Comparison of ENCODE assay signal across 9 mouse cellular contexts in the genomic region with DNA sequence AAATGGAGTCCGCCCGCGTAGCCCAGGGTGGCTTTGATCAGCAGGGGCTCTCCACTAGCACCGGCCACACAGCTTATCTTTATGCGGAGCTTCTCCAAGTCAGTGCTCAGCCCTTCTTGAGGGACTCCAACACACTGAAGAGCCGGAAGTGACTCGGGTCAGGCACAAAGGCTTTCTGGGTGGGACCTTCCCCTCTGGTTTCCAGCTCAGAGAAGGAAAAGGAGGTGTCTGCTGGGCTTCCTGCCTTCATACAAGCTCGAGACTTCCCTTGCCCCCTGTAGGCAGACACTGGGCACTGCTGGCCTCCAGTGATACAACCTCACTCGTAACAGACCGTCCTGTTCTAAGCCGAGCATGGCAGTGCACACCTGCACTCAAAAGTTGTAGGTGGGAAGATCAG. TPM values are rescaled to one million over a fixed set of nuclear protein-coding genes. Genes with fewer than 3 reads are reported as not detected.
DNase-seq lines count a peak whose midpoint lies in the region; ATAC-seq and TF ChIP-seq lines count a peak whose summit lies in the region.
"Had no signal": no experiment of that assay in that cellular context is flagged by ENCODE, and none has a peak within 500 bp of the region (broad histone marks: within the 10 kb centered on the region; RNA-seq: fewer than 3 reads in every experiment).

No protein-coding gene starts in this region.

- H3K27me3 ChIP-seq in intestine, postnatal 0 days (replicated peaks; ENCODE audit: control insufficient read depth, insufficient read depth, low read length) = no peaks in the 10 kb centered on the region
- H3K27me3 ChIP-seq in intestine, embryonic 16.5 days (replicated peaks; ENCODE audit: control insufficient read depth, insufficient read depth, low read length) = no peaks in the 10 kb centered on the region
- no peaks in the 10 kb centered on the region for H3K27me3 ChIP-seq in lung, embryonic 15.5 days
- H3K27me3 ChIP-seq in midbrain, embryonic 11.5 days (ENCODE audit: control insufficient read depth, insufficient read depth, low read length) = no peaks in the 10 kb centered on the region

- peaks cover 9% of the 10 kb centered on the region; the same call in 1 of the 2 replicates for H3K4me1 ChIP-seq in intestine, postnatal 0 days (replicated peaks; ENCODE audit: control insufficient read depth, insufficient read depth, low read length)
- peaks cover 55% of the 10 kb centered on the region for H3K4me1 ChIP-seq in intestine, embryonic 16.5 days (ENCODE audit: control insufficient read depth, insufficient read depth, low read length)
- peaks cover 86% of the 10 kb centered on the region for H3K4me1 ChIP-seq in lung, embryonic 15.5 days
- H3K4me1 ChIP-seq in midbrain, embryonic 11.5 days (ENCODE audit: control insufficient read depth, insufficient read depth, low read length) = peaks cover 15% of the 10 kb centered on the region

- H3K9ac ChIP-seq in intestine, postnatal 0 days (ENCODE audit: low read depth, low read length) = no peak overlapping the region
- H3K9ac ChIP-seq in intestine, embryonic 16.5 days (ENCODE audit: low read depth, low read length) = no peak overlapping the region
- no peak overlapping the region for H3K9ac ChIP-seq in lung, embryonic 15.5 days
- no peak overlapping the region for H3K9ac ChIP-seq in midbrain, embryonic 11.5 days (ENCODE audit: low read length)

- no peaks in the 10 kb centered on the region; the same call in 1 of the 2 replicates for H3K36me3 ChIP-seq in intestine, postnatal 0 days (ENCODE audit: control insufficient read depth, insufficient read depth)
- no peaks in the 10 kb centered on the region for H3K36me3 ChIP-seq in intestine, embryonic 16.5 days (ENCODE audit: control insufficient read depth, insufficient read depth, low read length)
- no peaks in the 10 kb centered on the region for H3K36me3 ChIP-seq in lung, embryonic 15.5 days
- H3K36me3 ChIP-seq in midbrain, embryonic 11.5 days (ENCODE audit: control insufficient read depth, insufficient read depth, low read length) = no peaks in the 10 kb centered on the region

- WGBS in intestine, postnatal 0 days = 79% methylated on average over 11 of the region's 11 CpGs
- 80% methylated on average over 11 of the region's 11 CpGs for WGBS in intestine, embryonic 16.5 days
- 60% methylated on average over 11 of the region's 11 CpGs for WGBS in lung, embryonic 15.5 days
- WGBS in midbrain, embryonic 11.5 days = 86% methylated on average over 11 of the region's 11 CpGs

- ATAC-seq in intestine, postnatal 0 days = no peak
- no peak for ATAC-seq in intestine, embryonic 16.5 days
- ATAC-seq in inflammation-experienced regulatory T-cells, adult 6 months = peak; percentile 92
- ATAC-seq in lung, embryonic 15.5 days (ENCODE audit: borderline replicate concordance, extremely low read depth, low FRiP score, low TSS enrichment) = no peak
- ATAC-seq in midbrain, embryonic 11.5 days (ENCODE audit: low FRiP score) = no peak

- no peak for TF ChIP-seq POLR2A in brain, embryonic 14.5 days (IDR thresholded peaks at IDR 0.05; ENCODE audit: borderline replicate concordance, extremely low read depth, insufficient read depth, insufficient read length, poor library complexity, severe bottlenecking)

- no peak overlapping the region for H3K4me3 ChIP-seq in intestine, postnatal 0 days (ENCODE audit: low read depth, low read length)
- H3K4me3 ChIP-seq in intestine, embryonic 16.5 days (ENCODE audit: low read length) = no peak overlapping the region
- H3K4me3 ChIP-seq in lung, embryonic 15.5 days = peak overlapping the region; percentile 14
- H3K4me3 ChIP-seq in midbrain, embryonic 11.5 days (ENCODE audit: low read depth, low read length) = no peak overlapping the region
- H3K4me3 ChIP-seq: myocyte had no signal

- no peak overlapping the region for H3K27ac ChIP-seq in intestine, postnatal 0 days (ENCODE audit: low read depth, low read length)
- no peak overlapping the region for H3K27ac ChIP-seq in intestine, embryonic 16.5 days (ENCODE audit: low read length)
- H3K27ac ChIP-seq in lung, embryonic 15.5 days = peak overlapping the region; percentile 17
- H3K27ac ChIP-seq in midbrain, embryonic 11.5 days (ENCODE audit: low read depth, low read length) = no peak overlapping the region

- 0 out of 2 replicates have a peak overlapping the region, but pooled peaks have one; percentile 22 for H3K4me2 ChIP-seq in intestine, postnatal 0 days (replicated peaks; ENCODE audit: low read depth)
- no peak overlapping the region for H3K4me2 ChIP-seq in intestine, embryonic 16.5 days (ENCODE audit: low read depth, low read length)
- peak overlapping the region; percentile 39 for H3K4me2 ChIP-seq in lung, embryonic 15.5 days
- H3K4me2 ChIP-seq in midbrain, embryonic 11.5 days = no peak overlapping the region

- no peaks in the 10 kb centered on the region for H3K9me3 ChIP-seq in intestine, postnatal 0 days (ENCODE audit: control insufficient read depth)
- H3K9me3 ChIP-seq in intestine, embryonic 16.5 days (ENCODE audit: control insufficient read depth, low read length) = no peaks in the 10 kb centered on the region
- H3K9me3 ChIP-seq in lung, embryonic 15.5 days = no peaks in the 10 kb centered on the region
- H3K9me3 ChIP-seq in midbrain, embryonic 11.5 days (ENCODE audit: control insufficient read depth, low read length) = no peaks in the 10 kb centered on the region

- peak; percentile 74 for TF ChIP-seq CTCF in intestine, postnatal 0 days (IDR thresholded peaks at IDR 0.05; ENCODE audit: low read depth)
- TF ChIP-seq CTCF in brain, embryonic 14.5 days (IDR thresholded peaks at IDR 0.05; ENCODE audit: borderline replicate concordance, extremely low read depth, insufficient read depth, insufficient read length) = peak; percentile 27; the same call in 1 of the 2 replicates

- DNase-seq in brain, embryonic 14.5 days (ENCODE audit: low read depth) = no peak
- DNase-seq in right cerebral cortex, postnatal 14 days = no peak
- no peak for DNase-seq in midbrain, embryonic 11.5 days (ENCODE audit: low spot score, missing footprints)
- no peak for DNase-seq in frontal cortex, postnatal 14 days (ENCODE audit: low spot score in 2 of 2)

RNA-seq across cellular contexts. Expression of a gene that starts 6.6 kb away (rescaled TPM):
- polyA plus RNA-seq in intestine, postnatal 0 days (2015; fragmentation: Nextera tagmentation; extraction: Ambion mirVana) = 32.7 and 34.1 TPM in 2 replicates
- 43.6 and 46.4 TPM in 2 replicates for polyA plus RNA-seq in intestine, embryonic 16.5 days (2015; fragmentation: Nextera tagmentation; extraction: Ambion mirVana)
- 52.3 and 70.7 TPM in 2 replicates for polyA plus RNA-seq in brain, embryonic 14.5 days (2012; rRNA removed)
- polyA plus RNA-seq in inflammation-experienced regulatory T-cells, adult 6 months (2017; shearing (Covaris generic)) = 10 to 100 TPM in 1 of 3 experiments, 1 to 10 TPM in 2; 8.2 to 12.8 (median 9.2) TPM
- 76.4 and 76.5 TPM in 2 replicates for polyA plus RNA-seq in lung, embryonic 15.5 days (2015; fragmentation: Nextera tagmentation; extraction: Ambion mirVana)
- 25.5 and 33.8 TPM in 2 replicates for polyA plus RNA-seq in midbrain, embryonic 11.5 days (2014; fragmentation: Nextera tagmentation; extraction: Ambion mirVana)

RNA-seq across cellular contexts. Expression of a gene that starts 50.3 kb away (rescaled TPM):
- 6.6 and 8.8 TPM in 2 replicates for polyA plus RNA-seq in intestine, postnatal 0 days (2015; fragmentation: Nextera tagmentation; extraction: Ambion mirVana)
- 6.0 and 7.1 TPM in 2 replicates for polyA plus RNA-seq in intestine, embryonic 16.5 days (2015; fragmentation: Nextera tagmentation; extraction: Ambion mirVana)
- polyA plus RNA-seq in brain, embryonic 14.5 days (2012; rRNA removed) = 1.8 and 2.6 TPM in 2 replicates
- 1 to 10 TPM in 2 of 3 experiments, under 1 TPM in 1; 0.84 to 5.5 (median 1.5) TPM for polyA plus RNA-seq in inflammation-experienced regulatory T-cells, adult 6 months (2017; shearing (Covaris generic))
- polyA plus RNA-seq in lung, embryonic 15.5 days (2015; fragmentation: Nextera tagmentation; extraction: Ambion mirVana) = 4.8 and 5.3 TPM in 2 replicates
- 1.0 and 2.3 TPM in 2 replicates for polyA plus RNA-seq in midbrain, embryonic 11.5 days (2014; fragmentation: Nextera tagmentation; extraction: Ambion mirVana)

RNA-seq across cellular contexts. Expression of a gene that starts 58.6 kb away (rescaled TPM):
- 18.2 and 25.7 TPM in 2 replicates for polyA plus RNA-seq in intestine, postnatal 0 days (2015; fragmentation: Nextera tagmentation; extraction: Ambion mirVana)
- polyA plus RNA-seq in intestine, embryonic 16.5 days (2015; fragmentation: Nextera tagmentation; extraction: Ambion mirVana) = 28.9 and 30.8 TPM in 2 replicates
- 403 and 452 TPM in 2 replicates for polyA plus RNA-seq in brain, embryonic 14.5 days (2012; rRNA removed)
- polyA plus RNA-seq in inflammation-experienced regulatory T-cells, adult 6 months (2017; shearing (Covaris generic)) = 1 to 10 TPM; 4.2 to 6.5 (median 4.4) TPM
- polyA plus RNA-seq in lung, embryonic 15.5 days (2015; fragmentation: Nextera tagmentation; extraction: Ambion mirVana) = 97.2 and 99.0 TPM in 2 replicates
- 175 and 182 TPM in 2 replicates for polyA plus RNA-seq in midbrain, embryonic 11.5 days (2014; fragmentation: Nextera tagmentation; extraction: Ambion mirVana)

Comparison
In these comparisons a context has a peak if more than half of its experiments do, and no peak if none do; other contexts are left out.
1. H3K4me2 ChIP-seq: peak in intestine, postnatal 0 days (single experiment) and lung, embryonic 15.5 days (single experiment); none in intestine, embryonic 16.5 days (single experiment) and midbrain, embryonic 11.5 days (single experiment).